Mouse (Mus musculus): ENCODE results near the gene Saal1.
"Not testable (repeated sequence)": the region's sequence is repeated elsewhere in the genome, so short reads cannot be mapped to it uniquely, and the experiment has no call there.

Gene Saal1

GRCm38 (mm10) chr7:46710390-46710844 lies at the start of gene Saal1:
Gene Saal1, minus strand, starts transcription at chr7:46710680.
- peak; percentile 78 for DNase-seq

- DNase-seq, result no peak
Measured at GRCm38 (mm10) chr7:46751490-46751889, 41.0 kb upstream of the Saal1 start, which contains the start of gene Saa2. Gene Saa2, plus strand, starts transcription at chr7:46751790.

- no peak for DNase-seq
Measured at GRCm38 (mm10) chr7:46748459-46748858, 38.0 kb upstream of the Saal1 start.

- no peak for DNase-seq
Measured at GRCm38 (mm10) chr7:46746381-46746780, 35.9 kb upstream of the Saal1 start.

- DNase-seq, result no peak
Measured at GRCm38 (mm10) chr7:46745816-46746215, 35.3 kb upstream of the Saal1 start.

GRCm38 (mm10) chr7:46742880-46743279 lies 32.4 kb upstream of the Saal1 start, which contains the start of gene Saa1:
Gene Saa1, minus strand, starts transcription at chr7:46742980.
- DNase-seq, result not testable (repeated sequence)

- not testable (repeated sequence) for DNase-seq
Measured at GRCm38 (mm10) chr7:46740041-46740440, 29.6 kb upstream of the Saal1 start.

- no peak for DNase-seq
Measured at GRCm38 (mm10) chr7:46738561-46739460, 28.3 kb upstream of the Saal1 start.

GRCm38 (mm10) chr7:46734983-46735382 lies 24.5 kb upstream of the Saal1 start:
- DNase-seq, result no peak

GRCm38 (mm10) chr7:46732458-46732857 lies 22.0 kb upstream of the Saal1 start, which contains the start of gene Saa4:
Gene Saa4, minus strand, starts transcription at chr7:46732603.
- DNase-seq, result no peak

GRCm38 (mm10) chr7:46727584-46727983 lies 17.1 kb upstream of the Saal1 start:
- no peak for DNase-seq

- peak; percentile 19 for DNase-seq
Measured at GRCm38 (mm10) chr7:46724396-46724795, 13.9 kb upstream of the Saal1 start.

- no peak for DNase-seq
Measured at GRCm38 (mm10) chr7:46723849-46724248, 13.4 kb upstream of the Saal1 start.

- DNase-seq, result no peak
Measured at GRCm38 (mm10) chr7:46723354-46723753, 12.9 kb upstream of the Saal1 start.

GRCm38 (mm10) chr7:46720460-46720859 lies 10.0 kb upstream of the Saal1 start:
- no peak for DNase-seq

- no peak for DNase-seq
Measured at GRCm38 (mm10) chr7:46719526-46719925, 9.0 kb upstream of the Saal1 start.

- no peak for DNase-seq
Measured at GRCm38 (mm10) chr7:46718591-46719270, 8.3 kb upstream of the Saal1 start.

GRCm38 (mm10) chr7:46716897-46717296 lies 6.4 kb upstream of the Saal1 start:
- no peak for DNase-seq

GRCm38 (mm10) chr7:46715600-46715999 lies 5.1 kb upstream of the Saal1 start, which contains the start of gene Saa3:
Gene Saa3, minus strand, starts transcription at chr7:46715700.
- no peak for DNase-seq

- DNase-seq, result peak; percentile 55
Measured at GRCm38 (mm10) chr7:46714518-46714917, 4.0 kb upstream of the Saal1 start.

GRCm38 (mm10) chr7:46712250-46712649 lies 1.8 kb upstream of the Saal1 start:
- no peak for DNase-seq

GRCm38 (mm10) chr7:46700521-46701025 lies 9.9 kb downstream of the Saal1 start:
- DNase-seq, result no peak

- no peak for DNase-seq
Measured at GRCm38 (mm10) chr7:46696754-46697153, 13.7 kb downstream of the Saal1 start.

Measured in right cerebral cortex, postnatal 25 days (tissue).